Mouse (Mus musculus): Measurements from ENCODE around the gene Hibch. TPM values are rescaled to one million over a fixed set of nuclear protein-coding genes. Genes with fewer than 3 reads are reported as not detected.
A peak's percentile ranks its signal among the peaks of the same experiment; 100 is the strongest.

Hibch gene
- 8.1 TPM for polyA plus RNA-seq (2012; fragmentation: generic; extraction: Trizol)

DNA sequence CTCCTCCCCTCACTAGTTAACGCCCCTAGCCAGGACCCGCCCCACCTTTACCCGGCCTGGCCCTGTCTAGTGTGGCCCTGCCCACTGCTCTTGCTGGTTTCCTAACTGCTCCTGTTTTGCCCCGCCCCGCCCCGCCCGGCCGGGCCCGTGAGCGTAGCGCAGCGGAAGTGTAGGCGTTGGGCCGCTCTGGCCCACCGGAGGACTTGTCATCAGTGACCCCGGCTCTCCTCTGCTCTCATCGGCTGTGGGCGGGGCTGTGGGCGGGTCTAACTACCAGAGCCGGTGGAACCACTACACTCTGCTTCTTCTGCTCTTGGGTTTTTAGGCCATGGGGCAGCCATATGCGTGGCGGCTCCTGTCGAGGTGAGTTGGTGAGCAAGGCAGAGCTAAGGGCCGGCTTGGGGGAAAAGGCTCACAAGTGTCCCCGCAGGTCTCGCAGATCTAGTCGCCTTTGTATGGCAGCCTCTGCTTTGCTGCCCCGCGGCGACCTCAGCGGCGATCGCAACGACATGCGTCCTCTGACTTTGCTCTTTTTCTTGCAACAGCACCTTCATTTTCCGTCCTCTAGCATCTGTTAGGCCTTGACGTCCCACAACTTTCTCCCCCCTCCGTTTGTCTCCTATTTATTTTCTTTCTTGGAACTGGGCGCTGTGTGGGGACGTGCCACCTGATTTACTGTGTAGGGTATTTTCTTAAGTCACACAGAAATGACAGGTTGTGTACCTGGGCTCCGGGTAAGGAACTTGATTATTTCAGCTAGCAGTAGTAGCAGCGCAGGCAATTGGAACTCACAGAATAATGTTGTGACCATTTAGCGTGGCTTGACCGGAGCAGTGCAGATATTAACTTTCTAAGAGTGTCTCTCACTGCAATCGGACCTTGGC, at the start of gene Hibch:
Gene Hibch (plus strand): TSS at position 148 of the 884 bp plus-strand sequence.
- peak within 1 kb of the TSS; percentile 94 for H3K4me2 ChIP-seq (ENCODE audit: low read depth)
- TF ChIP-seq POLR2AphosphoS2 (IDR thresholded peaks at IDR 0.05; ENCODE audit: insufficient read length, low read depth) (peak; percentile 35), TCF12 (IDR thresholded peaks at IDR 0.05; ENCODE audit: insufficient read depth, poor library complexity, severe bottlenecking) (no peak), REST (IDR thresholded peaks at IDR 0.05; ENCODE audit: insufficient read depth, insufficient read length) (no peak), MYOG (IDR thresholded peaks at IDR 0.05; ENCODE audit: control insufficient read depth in 1 of 3, insufficient read depth in 1 of 3, insufficient read length in 2 of 3, low read depth in 2 of 3) (peak in 1 of 3 experiments; percentile 5), E2F4 (IDR thresholded peaks at IDR 0.05; ENCODE audit: insufficient read depth) (no peak), POLR2A (IDR thresholded peaks at IDR 0.05; ENCODE audit: insufficient read length, low read depth) (peak; percentile 70), MYOD1 (IDR thresholded peaks at IDR 0.05; ENCODE audit: control insufficient read depth in 1 of 3, insufficient read length in 2 of 3, low read depth in 2 of 3) (peak in 1 of 3 experiments; percentile 17), SRF (IDR thresholded peaks at IDR 0.05; ENCODE audit: control insufficient read depth, insufficient read length, low read depth) (no peak)
- no peaks in the 10 kb centered on the region for H3K27me3 ChIP-seq (ENCODE audit: control insufficient read depth, insufficient read depth, insufficient read length)
- peak within 1 kb of the TSS; percentile 4 for H3ac ChIP-seq (ENCODE audit: control insufficient read depth, insufficient read length)
- H3K79me2 ChIP-seq (ENCODE audit: control insufficient read depth, insufficient read depth) = no peaks in the 10 kb centered on the region
- no peaks in the 10 kb centered on the region for H3K36me3 ChIP-seq (ENCODE audit: control insufficient read depth, insufficient read depth)
- peak within 1 kb of the TSS; percentile 53 for H3K4me3 ChIP-seq

DNA sequence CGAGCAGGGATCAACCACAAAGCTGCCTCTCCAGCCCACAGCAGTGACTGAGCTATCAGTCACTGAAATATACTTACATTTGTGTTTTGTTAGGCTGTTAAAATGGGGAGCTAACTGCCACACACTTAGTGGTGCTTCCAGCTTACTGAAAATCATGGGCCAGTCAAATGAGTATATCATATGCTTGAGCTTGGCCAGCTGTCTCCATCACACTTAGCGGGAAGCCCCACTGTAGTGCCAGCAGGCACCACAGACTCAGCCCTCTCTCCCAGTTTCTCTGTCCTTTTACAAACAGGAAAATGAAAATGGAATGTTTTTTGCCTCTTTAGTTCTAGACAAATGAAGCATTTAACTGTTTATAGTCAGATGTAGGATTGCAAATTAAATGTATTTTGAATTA, 48.8 kb upstream of the Hibch start:
- H3K79me2 ChIP-seq (ENCODE audit: control insufficient read depth, insufficient read depth) = no peaks in the 10 kb centered on the region
- peaks cover 4% of the 10 kb centered on the region for H3K36me3 ChIP-seq (ENCODE audit: control insufficient read depth, insufficient read depth)
- no peak overlapping the region for H3K4me2 ChIP-seq (ENCODE audit: low read depth)
- H3K27me3 ChIP-seq (ENCODE audit: control insufficient read depth, insufficient read depth, insufficient read length) = no peaks in the 10 kb centered on the region
- no peak overlapping the region for H3K4me3 ChIP-seq
- TF ChIP-seq POLR2A (IDR thresholded peaks at IDR 0.05; ENCODE audit: insufficient read length, low read depth) (no peak), SRF (IDR thresholded peaks at IDR 0.05; ENCODE audit: control insufficient read depth, insufficient read length, low read depth) (no peak), MYOD1 (IDR thresholded peaks at IDR 0.05; ENCODE audit: control insufficient read depth in 1 of 3, insufficient read length in 2 of 3, low read depth in 2 of 3) (no peak), TCF12 (IDR thresholded peaks at IDR 0.05; ENCODE audit: insufficient read depth, poor library complexity, severe bottlenecking) (no peak), CEBPB (IDR thresholded peaks at IDR 0.05; ENCODE audit: insufficient read depth, poor library complexity, severe bottlenecking) (no peak), E2F4 (IDR thresholded peaks at IDR 0.05; ENCODE audit: insufficient read depth) (no peak), MAX (IDR thresholded peaks at IDR 0.05; ENCODE audit: low read depth) (no peak), TCF3 (IDR thresholded peaks at IDR 0.05; ENCODE audit: insufficient read length, low read depth) (no peak)
- no peak overlapping the region for H3ac ChIP-seq (ENCODE audit: control insufficient read depth, insufficient read length)

DNA sequence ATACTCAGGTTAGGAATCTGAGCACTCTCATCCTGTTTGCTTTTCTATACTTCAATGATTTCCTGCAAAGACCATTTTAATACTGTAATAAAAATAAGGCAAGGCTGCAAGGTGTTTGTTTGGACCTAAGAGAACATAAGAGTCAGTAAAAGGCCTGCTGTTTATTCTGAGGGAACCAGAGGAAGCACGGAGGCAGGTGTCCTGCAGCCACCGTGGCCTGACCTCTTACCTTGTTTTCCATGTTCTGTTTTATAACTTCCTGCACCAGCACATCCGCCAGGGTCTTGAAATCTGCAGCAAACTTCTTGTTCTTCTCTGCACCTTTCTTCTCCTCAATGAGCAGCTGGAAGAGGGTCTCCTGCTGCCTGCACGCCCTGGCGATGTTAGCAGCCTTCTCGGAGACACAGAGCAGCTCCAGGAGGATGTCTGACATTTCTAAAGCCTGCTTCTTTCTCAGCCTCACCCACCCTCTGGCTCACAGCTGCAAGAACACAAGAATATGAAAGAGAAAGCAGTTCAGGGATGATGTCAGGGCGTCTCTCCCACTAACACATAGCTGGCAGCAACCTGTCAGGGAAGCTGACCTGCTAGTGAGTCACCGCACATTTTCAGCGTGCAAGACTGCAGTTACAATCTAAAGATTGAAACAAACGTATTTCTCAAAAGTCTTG, 45.5 kb upstream of the Hibch start:
- Histone ChIP-seq H3K27me3 (ENCODE audit: control insufficient read depth, insufficient read depth, insufficient read length) (no peaks in the 10 kb centered on the region), H3K36me3 (ENCODE audit: control insufficient read depth, insufficient read depth) (no peaks in the 10 kb centered on the region), H3K4me2 (ENCODE audit: low read depth) (peak overlapping the region; percentile 55), H3K4me3 (no peak overlapping the region), H3ac (ENCODE audit: control insufficient read depth, insufficient read length) (no peak overlapping the region), H3K79me2 (ENCODE audit: control insufficient read depth, insufficient read depth) (no peaks in the 10 kb centered on the region)
- no peak for TF ChIP-seq USF1 (IDR thresholded peaks at IDR 0.05; ENCODE audit: low read depth)
- TF ChIP-seq POLR2AphosphoS2 (IDR thresholded peaks at IDR 0.05; ENCODE audit: insufficient read length, low read depth) = no peak
- TF ChIP-seq E2F4 (IDR thresholded peaks at IDR 0.05; ENCODE audit: insufficient read depth) = no peak
- TF ChIP-seq CEBPB (IDR thresholded peaks at IDR 0.05; ENCODE audit: insufficient read depth, poor library complexity, severe bottlenecking) = no peak
- no peak for TF ChIP-seq TCF3 (IDR thresholded peaks at IDR 0.05; ENCODE audit: insufficient read length, low read depth)
- no peak for TF ChIP-seq MYOG (IDR thresholded peaks at IDR 0.05; ENCODE audit: control insufficient read depth in 1 of 3, insufficient read depth in 1 of 3, insufficient read length in 2 of 3, low read depth in 2 of 3)
- TF ChIP-seq POLR2A (IDR thresholded peaks at IDR 0.05; ENCODE audit: insufficient read length, low read depth) = no peak
- no peak for TF ChIP-seq TCF12 (IDR thresholded peaks at IDR 0.05; ENCODE audit: insufficient read depth, poor library complexity, severe bottlenecking)
- no peak for TF ChIP-seq SRF (IDR thresholded peaks at IDR 0.05; ENCODE audit: control insufficient read depth, insufficient read length, low read depth)
- TF ChIP-seq MYOD1 (IDR thresholded peaks at IDR 0.05; ENCODE audit: control insufficient read depth in 1 of 3, insufficient read length in 2 of 3, low read depth in 2 of 3) = no peak
- no peak for TF ChIP-seq MAX (IDR thresholded peaks at IDR 0.05; ENCODE audit: low read depth)
- no peak for TF ChIP-seq REST (IDR thresholded peaks at IDR 0.05; ENCODE audit: insufficient read depth, insufficient read length)

DNA sequence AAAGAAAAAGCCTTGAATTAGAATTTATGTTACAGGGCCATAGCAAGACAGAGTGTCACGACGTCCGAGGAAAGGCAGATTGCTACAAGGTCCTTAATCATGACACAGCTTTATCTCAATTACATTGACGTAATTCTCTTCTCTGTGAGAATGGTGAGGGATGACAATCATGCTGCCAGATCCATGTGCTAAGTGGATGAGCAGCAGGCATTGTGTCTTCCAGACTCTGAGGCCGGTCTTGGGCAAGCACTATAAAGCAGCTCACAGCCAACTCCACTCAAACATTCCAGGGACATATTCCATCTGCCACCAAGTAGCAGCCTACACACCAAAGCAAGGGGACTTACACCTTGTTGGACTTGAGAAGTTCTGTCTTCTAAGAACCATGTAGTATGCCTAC, 45.0 kb upstream of the Hibch start:
- H3ac ChIP-seq (ENCODE audit: control insufficient read depth, insufficient read length) = no peak overlapping the region
- no peak for TF ChIP-seq TCF3 (IDR thresholded peaks at IDR 0.05; ENCODE audit: insufficient read length, low read depth)
- no peak for TF ChIP-seq E2F4 (IDR thresholded peaks at IDR 0.05; ENCODE audit: insufficient read depth)
- no peak for TF ChIP-seq MYOD1 (IDR thresholded peaks at IDR 0.05; ENCODE audit: control insufficient read depth in 1 of 3, insufficient read length in 2 of 3, low read depth in 2 of 3)
- TF ChIP-seq MYOG (IDR thresholded peaks at IDR 0.05; ENCODE audit: control insufficient read depth in 1 of 3, insufficient read depth in 1 of 3, insufficient read length in 2 of 3, low read depth in 2 of 3) = no peak
- no peak for TF ChIP-seq CEBPB (IDR thresholded peaks at IDR 0.05; ENCODE audit: insufficient read depth, poor library complexity, severe bottlenecking)
- no peak for TF ChIP-seq MAX (IDR thresholded peaks at IDR 0.05; ENCODE audit: low read depth)
- no peak for TF ChIP-seq SRF (IDR thresholded peaks at IDR 0.05; ENCODE audit: control insufficient read depth, insufficient read length, low read depth)
- TF ChIP-seq USF1 (IDR thresholded peaks at IDR 0.05; ENCODE audit: low read depth) = no peak
- TF ChIP-seq REST (IDR thresholded peaks at IDR 0.05; ENCODE audit: insufficient read depth, insufficient read length) = no peak
- TF ChIP-seq POLR2AphosphoS2 (IDR thresholded peaks at IDR 0.05; ENCODE audit: insufficient read length, low read depth) = no peak
- no peak for TF ChIP-seq TCF12 (IDR thresholded peaks at IDR 0.05; ENCODE audit: insufficient read depth, poor library complexity, severe bottlenecking)
- TF ChIP-seq POLR2A (IDR thresholded peaks at IDR 0.05; ENCODE audit: insufficient read length, low read depth) = no peak
- no peak overlapping the region for H3K4me3 ChIP-seq
- no peaks in the 10 kb centered on the region for H3K79me2 ChIP-seq (ENCODE audit: control insufficient read depth, insufficient read depth)
- no peaks in the 10 kb centered on the region for H3K36me3 ChIP-seq (ENCODE audit: control insufficient read depth, insufficient read depth)
- no peaks in the 10 kb centered on the region for H3K27me3 ChIP-seq (ENCODE audit: control insufficient read depth, insufficient read depth, insufficient read length)
- peak overlapping the region; percentile 55 for H3K4me2 ChIP-seq (ENCODE audit: low read depth)

Data from myocyte (in vitro differentiated cells).